Mouse (Mus musculus) small intestine, adult 2 months (tissue): ENCODE results near the gene Prkaca.

ENCODE experiments used
- CTCF ChIP-seq: fragments of 200-500 bp; IDR thresholded peaks from 2 replicates; pipeline ENCODE4 v1.5.1; 2012; ENCODE audit warnings: low read depth, mild to moderate bottlenecking, control low read depth, inconsistent platforms, low read length, moderate library complexity, mixed read lengths; ENCODE audit not compliant: insufficient replicate concordance, insufficient read length; ENCODE audit errors: extremely low read depth
- POLR2A ChIP-seq: fragments of 200-500 bp; IDR thresholded peaks from 2 replicates; pipeline ENCODE4 v1.6.1; 2012; ENCODE audit warnings: low read depth, mild to moderate bottlenecking, control low read depth, inconsistent platforms, low read length, moderate library complexity

- TF ChIP-seq CTCF, result no peak
- TF ChIP-seq POLR2A, result no peak
Observed at GRCm38 (mm10) chr8:83967701-83968100, 5.1 kb upstream of the Prkaca start.
